Mouse (Mus musculus): ENCODE measurements at regions not wholly inside any gene's neighbourhood (a gene's known extent, or its start where the extent isn't known, plus 50 kb on each side); places are given as distances from the start of the nearest gene placed in this dataset.

DNA sequence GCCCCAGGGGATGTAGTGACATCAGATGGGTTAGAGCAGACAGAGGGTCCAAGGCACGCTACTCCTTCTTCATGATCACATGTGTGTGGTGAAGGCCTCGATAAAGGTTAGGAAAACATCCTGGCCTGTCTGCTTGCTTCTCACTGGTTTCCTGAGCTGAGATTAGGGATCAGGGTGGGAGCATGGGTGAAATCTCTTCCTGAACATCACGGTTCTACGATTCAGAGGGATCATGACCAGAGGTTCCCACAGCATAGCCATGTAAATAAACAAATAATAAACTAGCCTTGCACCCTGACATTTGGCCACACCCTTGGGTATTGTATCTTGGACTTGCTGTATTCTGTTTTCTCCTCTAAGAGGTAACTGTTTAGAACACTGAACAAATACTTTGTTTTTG lies 75.2 kb upstream of the Ednrb start:
- no peak for DNase-seq
- TF ChIP-seq CTCF (IDR thresholded peaks at IDR 0.05; ENCODE audit: borderline replicate concordance, control insufficient read depth, extremely low read depth, insufficient read depth, low read length, poor library complexity) (no peak), POLR2A (IDR thresholded peaks at IDR 0.05; ENCODE audit: control insufficient read depth, extremely low read depth, insufficient read depth, low read length, poor library complexity) (no peak)
- H3K4me3 ChIP-seq (ENCODE audit: control insufficient read depth, insufficient read depth, low read length) = no peak overlapping the region
- H3K27ac ChIP-seq (ENCODE audit: control insufficient read depth, insufficient read depth, low read length) = no peak overlapping the region
- no peaks in the 10 kb centered on the region for H3K36me3 ChIP-seq (ENCODE audit: control insufficient read depth, insufficient read depth, low read length)
- H3K4me1 ChIP-seq (replicated peaks; ENCODE audit: control insufficient read depth, insufficient read depth, low read length) = no peaks in the 10 kb centered on the region
- no peaks in the 10 kb centered on the region for H3K27me3 ChIP-seq (ENCODE audit: control insufficient read depth, insufficient read depth, low read length)
- WGBS = 84% methylated on average over 4 of the region's 4 CpGs

DNA sequence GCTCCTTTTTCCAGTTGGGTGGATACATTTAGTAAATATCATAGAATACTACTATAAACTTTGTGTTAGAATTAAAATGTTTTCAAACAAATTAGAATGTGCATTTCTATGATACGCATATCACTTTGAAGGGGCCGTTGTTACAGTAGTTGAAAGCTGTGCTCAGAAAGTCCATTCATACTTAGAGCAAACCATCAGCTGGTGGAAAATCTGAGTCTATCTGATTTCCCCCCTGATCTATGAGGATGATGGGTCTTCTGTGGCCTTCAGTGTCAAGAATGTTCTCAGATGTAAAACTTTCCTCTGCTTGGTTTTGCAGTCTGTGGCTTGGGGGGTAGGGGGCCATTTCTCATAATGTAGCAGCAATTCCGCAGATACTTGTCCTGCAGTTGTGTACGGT lies 69.3 kb upstream of the Ednrb start:
- no peak overlapping the region for H3K4me3 ChIP-seq (ENCODE audit: control insufficient read depth, insufficient read depth, low read length)
- TF ChIP-seq CTCF (IDR thresholded peaks at IDR 0.05; ENCODE audit: borderline replicate concordance, control insufficient read depth, extremely low read depth, insufficient read depth, low read length, poor library complexity) = no peak
- TF ChIP-seq POLR2A (IDR thresholded peaks at IDR 0.05; ENCODE audit: control insufficient read depth, extremely low read depth, insufficient read depth, low read length, poor library complexity) = no peak
- H3K4me1 ChIP-seq (replicated peaks; ENCODE audit: control insufficient read depth, insufficient read depth, low read length) = no peaks in the 10 kb centered on the region
- DNase-seq = no peak
- H3K27me3 ChIP-seq (ENCODE audit: control insufficient read depth, insufficient read depth, low read length) = no peaks in the 10 kb centered on the region
- no peak overlapping the region for H3K27ac ChIP-seq (ENCODE audit: control insufficient read depth, insufficient read depth, low read length)
- no peaks in the 10 kb centered on the region for H3K36me3 ChIP-seq (ENCODE audit: control insufficient read depth, insufficient read depth, low read length)
- 95% methylated on average over 4 of the region's 4 CpGs for WGBS

DNA sequence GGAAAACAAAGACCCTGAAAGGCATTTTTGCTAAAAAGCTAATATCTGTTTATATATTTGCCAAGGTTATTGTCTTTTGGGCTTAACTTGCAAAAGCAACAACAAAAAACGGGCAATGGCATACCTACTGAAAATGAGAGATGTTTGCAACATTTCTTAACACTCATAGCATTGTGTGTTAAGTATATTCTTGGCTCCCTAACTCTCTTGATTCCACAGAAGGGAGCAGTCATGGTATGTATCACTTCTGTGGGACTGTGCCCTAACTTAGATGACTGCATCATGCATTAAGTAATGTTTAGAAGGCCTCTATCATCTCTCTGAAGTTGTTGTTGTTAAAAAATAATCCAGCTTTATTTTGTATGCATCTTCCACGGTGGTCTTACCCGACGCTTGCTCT lies 67.5 kb upstream of the Ednrb start:
- Histone ChIP-seq H3K4me1 (replicated peaks; ENCODE audit: control insufficient read depth, insufficient read depth, low read length) (no peaks in the 10 kb centered on the region), H3K27me3 (ENCODE audit: control insufficient read depth, insufficient read depth, low read length) (no peaks in the 10 kb centered on the region), H3K27ac (ENCODE audit: control insufficient read depth, insufficient read depth, low read length) (no peak overlapping the region), H3K36me3 (ENCODE audit: control insufficient read depth, insufficient read depth, low read length) (no peaks in the 10 kb centered on the region), H3K4me3 (ENCODE audit: control insufficient read depth, insufficient read depth, low read length) (no peak overlapping the region)
- WGBS = 96% methylated on average over 4 of the region's 4 CpGs
- no peak for DNase-seq
- TF ChIP-seq POLR2A (IDR thresholded peaks at IDR 0.05; ENCODE audit: control insufficient read depth, extremely low read depth, insufficient read depth, low read length, poor library complexity) (no peak), CTCF (IDR thresholded peaks at IDR 0.05; ENCODE audit: borderline replicate concordance, control insufficient read depth, extremely low read depth, insufficient read depth, low read length, poor library complexity) (no peak)

DNA sequence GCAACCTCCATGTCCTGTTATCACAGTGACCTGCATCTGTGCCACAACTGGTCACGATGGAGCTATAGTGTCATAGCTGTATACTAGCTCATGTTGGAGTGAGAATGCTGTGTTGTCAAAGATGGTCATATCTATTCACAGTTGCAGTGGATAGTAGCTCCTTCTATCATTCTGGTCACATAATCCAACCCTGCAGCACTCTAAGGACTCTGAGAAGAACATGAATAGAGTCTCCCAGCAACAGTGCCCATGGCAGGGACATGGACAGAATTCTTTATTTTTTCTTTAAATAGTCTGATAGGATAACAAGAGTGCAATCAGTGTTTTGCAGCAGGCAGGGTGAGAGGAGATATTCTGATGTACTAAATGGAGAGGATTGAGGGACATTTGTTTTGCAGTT lies 67.1 kb upstream of the Ednrb start:
- H3K36me3 ChIP-seq (ENCODE audit: control insufficient read depth, insufficient read depth, low read length) = no peaks in the 10 kb centered on the region
- DNase-seq = no peak
- H3K27ac ChIP-seq (ENCODE audit: control insufficient read depth, insufficient read depth, low read length) = no peak overlapping the region
- no peak overlapping the region for H3K4me3 ChIP-seq (ENCODE audit: control insufficient read depth, insufficient read depth, low read length)
- no peaks in the 10 kb centered on the region for H3K4me1 ChIP-seq (replicated peaks; ENCODE audit: control insufficient read depth, insufficient read depth, low read length)
- TF ChIP-seq CTCF (IDR thresholded peaks at IDR 0.05; ENCODE audit: borderline replicate concordance, control insufficient read depth, extremely low read depth, insufficient read depth, low read length, poor library complexity) (no peak), POLR2A (IDR thresholded peaks at IDR 0.05; ENCODE audit: control insufficient read depth, extremely low read depth, insufficient read depth, low read length, poor library complexity) (no peak)
- no peaks in the 10 kb centered on the region for H3K27me3 ChIP-seq (ENCODE audit: control insufficient read depth, insufficient read depth, low read length)
- WGBS = 98% methylated on average over 1 of the region's 1 CpGs

DNA sequence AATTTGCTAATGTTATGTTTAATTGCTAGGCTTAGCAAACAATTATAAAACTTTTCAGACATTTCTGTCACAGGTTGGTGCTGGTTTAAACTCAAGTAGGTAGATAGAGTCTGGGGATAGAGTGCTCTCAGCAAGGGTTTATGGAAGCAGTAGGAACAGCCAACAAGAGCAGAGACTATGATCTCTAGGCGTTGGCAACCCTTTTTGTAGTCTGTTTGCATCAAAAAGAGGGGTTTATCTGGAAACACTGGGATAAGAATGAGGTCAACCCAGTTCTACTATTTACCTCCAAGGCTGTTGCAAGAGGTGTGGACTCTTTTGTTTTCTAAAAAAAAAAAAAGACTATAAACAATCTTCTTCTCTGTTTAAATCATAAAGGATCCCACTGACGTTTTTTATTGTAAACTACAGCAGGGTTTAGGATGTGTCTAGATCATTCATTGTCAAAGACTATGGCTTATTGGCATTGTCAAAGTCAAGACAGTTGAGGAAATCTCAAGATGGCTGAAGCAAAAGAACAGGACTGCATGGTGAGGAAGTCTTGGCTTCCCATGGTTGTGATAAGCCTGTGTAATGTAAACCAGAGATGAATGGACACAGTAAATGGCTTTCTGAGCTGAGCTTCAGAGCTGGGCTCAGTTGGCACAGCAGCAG lies 62.3 kb upstream of the Ednrb start:
- 80% methylated on average over 2 of the region's 2 CpGs for WGBS
- H3K36me3 ChIP-seq (ENCODE audit: control insufficient read depth, insufficient read depth, low read length) = no peaks in the 10 kb centered on the region
- H3K4me1 ChIP-seq (replicated peaks; ENCODE audit: control insufficient read depth, insufficient read depth, low read length) = no peaks in the 10 kb centered on the region
- DNase-seq = no peak
- TF ChIP-seq POLR2A (IDR thresholded peaks at IDR 0.05; ENCODE audit: control insufficient read depth, extremely low read depth, insufficient read depth, low read length, poor library complexity) (no peak), CTCF (IDR thresholded peaks at IDR 0.05; ENCODE audit: borderline replicate concordance, control insufficient read depth, extremely low read depth, insufficient read depth, low read length, poor library complexity) (no peak)
- H3K4me3 ChIP-seq (ENCODE audit: control insufficient read depth, insufficient read depth, low read length) = no peak overlapping the region
- H3K27ac ChIP-seq (ENCODE audit: control insufficient read depth, insufficient read depth, low read length) = no peak overlapping the region
- H3K27me3 ChIP-seq (ENCODE audit: control insufficient read depth, insufficient read depth, low read length) = no peaks in the 10 kb centered on the region

DNA sequence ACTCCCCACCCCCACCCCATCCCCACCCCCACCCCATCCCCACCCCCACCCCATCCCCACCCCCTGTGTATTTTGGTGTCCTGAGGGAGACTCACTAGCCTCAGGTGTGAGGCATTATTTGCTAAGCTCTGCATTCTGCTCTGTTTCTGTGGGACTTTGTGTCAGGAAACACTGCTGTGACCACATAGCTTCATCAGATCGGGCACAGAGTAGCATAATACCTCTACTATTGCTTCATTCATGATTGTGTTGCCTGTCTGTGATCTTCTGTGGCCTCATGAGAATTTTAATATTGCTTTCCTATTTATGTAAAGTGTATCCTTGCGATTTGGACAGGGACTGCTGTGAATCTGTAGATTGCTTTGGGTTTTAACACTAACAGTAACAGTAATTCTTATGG lies 56.6 kb upstream of the Ednrb start:
- H3K27ac ChIP-seq (ENCODE audit: control insufficient read depth, insufficient read depth, low read length) = no peak overlapping the region
- no peaks in the 10 kb centered on the region for H3K4me1 ChIP-seq (replicated peaks; ENCODE audit: control insufficient read depth, insufficient read depth, low read length)
- 74% methylated on average over 2 of the region's 2 CpGs for WGBS
- no peak overlapping the region for H3K4me3 ChIP-seq (ENCODE audit: control insufficient read depth, insufficient read depth, low read length)
- H3K36me3 ChIP-seq (ENCODE audit: control insufficient read depth, insufficient read depth, low read length) = no peaks in the 10 kb centered on the region
- no peak for DNase-seq
- H3K27me3 ChIP-seq (ENCODE audit: control insufficient read depth, insufficient read depth, low read length) = no peaks in the 10 kb centered on the region
- TF ChIP-seq POLR2A (IDR thresholded peaks at IDR 0.05; ENCODE audit: control insufficient read depth, extremely low read depth, insufficient read depth, low read length, poor library complexity) (no peak), CTCF (IDR thresholded peaks at IDR 0.05; ENCODE audit: borderline replicate concordance, control insufficient read depth, extremely low read depth, insufficient read depth, low read length, poor library complexity) (no peak)
